Mouse (Mus musculus) cerebellum, postnatal 14 days (tissue): Measurements from ENCODE around the gene Tmem217.
"Not testable (repeated sequence)": the region's sequence is repeated elsewhere in the genome, so short reads cannot be mapped to it uniquely, and the experiment has no call there.

Experiments used
- DNase-seq, 2 experiments: peaks; one replicate each; pipeline ENCODE4 v3.0.0; 2021; ENCODE audit warnings: mixed read lengths in 2 of 2

The Tmem217 gene

DNA sequence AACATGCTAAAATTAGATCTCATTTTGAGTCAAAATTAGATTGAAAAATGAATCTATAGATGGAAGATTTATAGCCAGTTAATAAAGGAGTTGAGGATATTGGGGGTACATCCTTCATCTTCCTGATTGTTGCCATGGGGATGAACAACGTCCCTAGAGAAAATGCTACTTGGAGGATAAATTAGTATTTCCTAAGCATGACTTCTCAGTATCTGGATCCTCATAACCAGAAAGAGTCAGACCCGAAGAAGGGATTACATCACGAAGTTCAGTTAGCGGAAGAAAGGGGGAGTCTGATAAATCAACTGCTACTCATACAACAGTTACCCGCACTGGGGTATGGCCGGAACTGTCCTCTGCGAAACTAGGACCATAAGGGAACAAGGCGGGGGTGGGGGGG, 3.2 kb downstream of the Tmem217 start:
- DNase-seq: no peak

- no peak for DNase-seq
These were observed 3.7 kb downstream of the Tmem217 start for GRCm38 (mm10) chr17:29548494-29548893.

- no peak for DNase-seq
These were observed 6.9 kb downstream of the Tmem217 start for GRCm38 (mm10) chr17:29545241-29545640.

- DNase-seq: no peak
These were observed 8.1 kb downstream of the Tmem217 start for GRCm38 (mm10) chr17:29544064-29544463.

GRCm38 (mm10) chr17:29542831-29543690, 9.1 kb downstream of the Tmem217 start:
- peak; percentile 40 to 65 for DNase-seq

GRCm38 (mm10) chr17:29541419-29541818, 10.8 kb downstream of the Tmem217 start:
- peak; percentile 81 to 85 for DNase-seq

GRCm38 (mm10) chr17:29540426-29540825, 11.8 kb downstream of the Tmem217 start:
- no peak for DNase-seq

DNA sequence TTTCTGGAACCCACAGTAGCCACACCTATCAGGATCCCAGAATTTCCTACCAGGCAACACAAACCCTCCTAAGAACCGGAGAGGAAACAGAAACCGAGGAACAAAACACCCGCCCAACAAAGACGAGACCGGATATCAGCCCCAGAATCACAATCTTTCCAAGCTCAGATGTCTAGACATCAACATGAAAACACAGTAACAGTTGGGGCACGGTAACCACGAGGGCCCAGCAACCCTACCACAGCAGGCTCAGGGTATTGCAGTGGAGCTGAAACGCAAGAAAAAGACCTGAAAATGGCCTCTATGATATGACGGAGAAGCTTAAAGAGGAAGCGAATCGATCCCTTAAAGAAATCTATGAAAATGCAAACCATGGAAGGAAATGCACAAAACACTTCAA, 18.3 kb downstream of the Tmem217 start:
- DNase-seq: no peak

GRCm38 (mm10) chr17:29531757-29532384, 20.3 kb downstream of the Tmem217 start:
- DNase-seq: no peak

DNA sequence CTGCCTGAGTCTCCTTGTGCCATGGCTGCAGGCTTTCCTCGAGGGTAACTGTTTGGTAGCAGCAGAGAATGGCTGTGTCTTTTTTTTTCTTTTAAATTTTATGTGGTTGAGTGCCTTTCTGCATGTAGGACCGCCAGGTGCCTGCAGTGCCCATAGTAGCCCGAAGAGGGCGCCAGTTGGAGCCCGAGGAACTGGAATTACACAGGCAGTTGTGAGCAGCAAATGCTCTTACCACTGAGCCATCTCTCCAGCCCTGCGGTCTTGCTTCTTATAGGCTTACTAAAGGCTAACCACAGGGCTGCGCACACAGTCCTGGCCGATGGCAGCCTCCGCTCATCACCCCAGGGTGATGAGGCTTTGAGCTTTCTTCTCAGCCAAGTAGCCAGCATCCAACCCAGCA, 20.9 kb downstream of the Tmem217 start:
- peak in 1 of 2 experiments; percentile 43 for DNase-seq

GRCm38 (mm10) chr17:29530508-29530907, 21.7 kb downstream of the Tmem217 start:
- DNase-seq: no peak

DNA sequence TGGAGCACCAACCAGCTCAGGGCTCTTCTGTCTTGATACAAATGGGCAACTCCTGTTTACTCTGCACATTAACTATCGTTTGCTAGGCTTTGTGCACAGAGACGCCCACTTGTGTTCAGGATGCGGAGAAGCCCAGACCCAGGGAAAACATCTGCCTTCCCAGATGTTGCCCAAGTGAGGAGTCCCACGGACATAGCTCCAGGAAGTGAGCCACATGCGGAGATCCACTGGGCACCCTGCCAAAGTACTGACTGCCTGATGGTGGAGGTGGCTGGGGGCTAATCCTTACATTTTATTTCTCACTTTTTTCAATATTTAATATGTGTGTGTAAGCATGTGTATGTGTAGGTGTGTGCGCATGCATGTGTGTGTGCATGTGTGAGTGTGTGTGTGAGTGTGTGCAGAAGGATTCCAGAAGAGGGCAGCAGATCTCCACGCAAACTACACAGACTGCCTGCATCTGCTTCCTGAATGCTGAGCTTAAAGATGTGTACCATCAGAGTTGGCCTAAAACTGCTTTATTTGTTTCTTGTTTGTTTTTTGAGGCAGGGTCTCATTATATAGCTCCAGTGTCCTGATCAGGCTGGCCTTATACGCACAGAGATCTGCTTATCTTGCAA, 23.5 kb downstream of the Tmem217 start:
- peak in 1 of 2 experiments; percentile 30 for DNase-seq

DNA sequence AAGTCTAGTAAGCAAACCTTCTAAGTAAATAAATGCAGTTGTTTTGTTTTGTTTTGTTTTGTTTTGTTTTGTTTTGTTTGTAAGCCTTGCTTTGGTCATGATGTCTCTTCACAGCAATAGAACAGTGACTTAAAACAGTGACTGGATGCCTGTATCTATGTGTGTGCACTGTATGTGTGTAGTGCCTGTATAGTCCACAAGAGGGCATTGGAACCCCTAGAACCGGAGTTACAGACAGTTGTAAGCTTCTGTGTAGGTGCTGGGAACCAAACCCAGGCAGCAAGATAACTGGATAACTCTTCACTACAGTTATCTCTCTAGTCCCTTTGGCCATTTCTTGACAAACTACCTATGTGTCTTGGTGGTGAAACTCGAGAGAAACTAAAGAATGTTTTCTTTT, 26.6 kb downstream of the Tmem217 start:
- DNase-seq: no peak

DNA sequence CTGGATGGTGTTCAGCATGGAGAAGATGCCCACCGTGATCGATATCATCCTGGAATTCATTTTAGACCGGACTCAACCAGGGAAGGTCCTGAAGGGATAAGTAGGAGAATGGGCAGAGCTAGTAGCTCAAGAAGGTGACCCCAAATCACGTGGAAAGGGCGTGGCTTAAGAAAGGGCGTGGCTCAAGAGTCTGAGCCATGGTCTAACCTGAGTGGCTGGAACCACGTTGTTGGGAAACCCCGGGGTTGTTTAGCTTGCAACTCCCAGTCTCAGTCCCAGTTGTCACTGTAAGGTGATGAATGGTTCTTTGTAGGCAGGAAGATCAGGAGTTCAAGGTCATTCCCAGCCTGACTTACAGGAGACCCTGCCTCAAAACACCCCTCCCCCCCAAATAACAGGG, 32.5 kb downstream of the Tmem217 start:
- DNase-seq: no peak

- not testable (repeated sequence) for DNase-seq
These were observed 33.5 kb downstream of the Tmem217 start for GRCm38 (mm10) chr17:29518665-29519064.

- peak; percentile 90 to 92 for DNase-seq
These were observed 37.8 kb downstream of the Tmem217 start for GRCm38 (mm10) chr17:29514435-29514834.

DNA sequence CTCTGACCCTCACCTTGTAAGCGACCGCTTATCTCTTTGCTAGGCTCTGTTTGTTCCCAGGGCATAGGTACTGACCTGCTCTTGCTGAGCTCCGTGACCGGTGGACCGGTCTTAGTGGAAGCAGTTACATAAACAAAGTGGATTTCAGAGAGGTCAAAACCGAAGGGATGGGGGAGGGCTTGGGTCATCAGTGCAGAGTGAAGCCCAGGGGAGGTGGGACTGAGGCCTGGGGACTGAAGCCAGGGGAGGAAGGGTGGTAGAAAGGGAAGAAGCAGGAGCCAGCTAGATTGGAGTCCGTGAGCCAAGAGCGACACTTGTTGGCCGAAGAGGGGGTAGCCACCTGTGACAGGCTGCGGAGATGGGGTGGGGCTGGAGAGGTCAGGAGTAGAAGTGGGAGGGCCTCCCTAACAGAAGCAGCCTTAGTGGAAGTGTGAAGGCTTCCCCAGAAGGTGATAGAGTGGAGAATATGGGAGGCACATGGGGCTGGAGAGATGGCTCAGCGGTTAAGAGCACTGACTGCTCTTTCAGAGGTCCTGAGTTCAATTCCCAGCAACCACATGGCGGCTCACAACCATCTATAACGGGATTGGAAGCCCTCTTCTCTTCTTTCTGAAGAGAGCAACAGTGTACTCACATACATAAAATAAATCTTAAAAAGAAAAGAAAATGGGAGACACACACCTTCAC, 39.0 kb downstream of the Tmem217 start:
- peak; percentile 62 to 71 for DNase-seq

DNA sequence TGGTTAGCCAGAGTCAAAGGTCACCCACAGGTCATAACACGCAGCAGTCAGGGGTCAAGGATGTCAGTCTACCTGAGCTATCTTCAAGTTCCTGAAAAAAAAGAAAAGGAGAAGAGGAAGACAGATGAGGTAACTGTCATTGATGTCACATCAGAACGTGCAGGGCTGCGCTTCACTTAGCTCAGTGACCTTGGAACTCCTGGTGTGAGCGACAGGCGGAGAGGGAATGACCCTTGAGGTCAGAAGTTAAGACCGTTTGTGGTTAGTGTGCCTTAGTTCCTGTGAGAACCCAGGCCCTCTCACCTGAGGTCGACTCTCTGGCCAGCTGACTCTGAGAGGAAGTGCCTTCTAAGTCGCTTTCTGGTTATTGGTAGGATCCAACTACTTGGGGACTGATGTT, 41.5 kb downstream of the Tmem217 start:
- DNase-seq: no peak

- no peak for DNase-seq
These were observed 43.1 kb downstream of the Tmem217 start for GRCm38 (mm10) chr17:29508927-29509608.

DNA sequence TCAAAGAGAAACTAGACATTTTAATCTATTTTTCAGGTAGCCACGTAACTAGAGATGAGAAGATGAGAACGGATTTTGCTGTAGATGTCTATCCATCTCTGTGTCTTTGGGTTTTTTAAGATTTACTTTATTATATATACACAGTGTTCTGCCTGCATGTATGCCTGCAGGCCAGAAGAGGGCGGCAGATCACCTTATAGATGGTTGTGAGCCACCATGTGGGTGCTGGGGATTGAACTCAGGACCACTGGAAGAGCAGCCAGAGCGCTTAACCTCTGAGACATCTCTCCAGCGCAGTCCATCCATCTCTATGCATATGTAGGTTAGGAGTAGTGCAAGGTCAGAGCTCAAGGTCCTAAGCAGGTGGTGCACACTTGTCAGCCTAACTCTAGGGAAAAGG, 48.5 kb downstream of the Tmem217 start:
- DNase-seq: no peak

DNA sequence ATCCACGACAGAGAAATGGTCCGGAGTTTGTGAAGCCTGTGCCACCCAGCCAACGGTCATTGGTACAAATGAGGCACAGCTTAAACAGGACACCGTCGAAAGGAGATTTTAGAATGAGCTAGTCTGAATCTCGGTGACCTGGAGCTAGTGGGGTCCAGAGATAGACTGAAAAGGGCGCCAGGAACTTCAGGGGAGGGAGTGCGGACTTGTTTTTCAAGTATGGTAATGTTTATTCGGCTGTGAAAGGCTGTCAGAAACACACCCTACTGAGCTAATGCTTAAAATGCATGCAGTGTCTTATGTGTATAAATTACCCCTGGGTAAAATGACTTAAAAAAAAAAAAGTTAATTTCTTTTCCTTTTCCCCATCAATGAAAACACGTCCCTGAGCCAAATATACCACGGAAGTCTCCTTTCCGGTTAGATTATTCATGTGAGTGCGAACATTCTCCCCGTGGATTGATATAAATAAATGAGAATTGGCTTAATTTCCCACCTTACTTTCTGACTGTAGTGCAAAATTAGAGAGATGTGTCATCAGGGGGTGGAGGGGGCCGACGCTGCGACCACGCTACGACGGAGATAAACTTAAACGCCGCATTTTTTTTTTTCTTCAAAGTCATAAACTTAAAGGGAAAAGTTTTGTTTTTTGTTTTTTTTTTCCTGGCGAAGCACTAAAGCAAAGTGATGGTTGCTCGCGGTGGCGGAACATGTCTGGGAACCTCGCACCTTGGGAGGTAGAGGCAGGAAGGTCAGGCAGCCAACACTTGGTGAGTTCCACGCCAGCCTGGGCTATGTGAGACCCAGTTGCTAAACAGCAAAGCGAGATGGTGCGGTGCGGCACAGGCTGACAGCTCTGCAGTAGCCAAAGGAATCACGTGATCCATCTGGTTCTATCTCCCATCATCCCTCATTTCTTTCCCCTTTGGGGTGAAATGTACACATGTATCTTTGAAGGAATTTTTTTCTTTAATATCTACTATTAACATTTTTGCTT, 49.2 kb downstream of the Tmem217 start:
- no peak for DNase-seq
